Mouse (Mus musculus): ENCODE results near the gene Surf2.

The Surf2 gene

GRCm38 (mm10) chr2:26914148-26914941 lies 1.8 kb upstream of the Surf2 start:
- DNase-seq (ENCODE audit: low read depth, low spot score), result no peak

GRCm38 (mm10) chr2:26916738-26917137 lies 571 bp downstream of the Surf2 start:
- no peak for DNase-seq (ENCODE audit: low read depth, low spot score)

DNA sequence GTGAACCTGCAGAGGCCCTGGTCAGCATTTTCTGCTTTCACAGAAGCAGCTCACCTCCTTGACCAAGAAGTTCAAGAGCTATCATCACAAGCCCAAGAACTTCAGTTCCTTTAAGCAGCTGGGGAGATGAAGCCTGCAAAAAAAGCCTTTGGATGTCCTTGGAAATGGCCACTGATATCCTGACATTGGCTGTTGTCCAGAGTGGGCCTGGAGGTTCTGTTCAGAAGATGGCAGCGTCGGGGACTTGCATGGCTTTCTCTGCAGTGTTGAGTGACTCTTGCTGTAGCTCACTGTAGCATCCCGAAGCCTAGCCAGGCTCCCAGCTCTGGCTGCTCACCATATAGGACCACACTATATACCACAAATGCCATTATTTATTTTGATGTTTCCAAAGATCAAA lies 3.5 kb downstream of the Surf2 start:
- DNase-seq (ENCODE audit: low read depth, low spot score), result no peak

DNA sequence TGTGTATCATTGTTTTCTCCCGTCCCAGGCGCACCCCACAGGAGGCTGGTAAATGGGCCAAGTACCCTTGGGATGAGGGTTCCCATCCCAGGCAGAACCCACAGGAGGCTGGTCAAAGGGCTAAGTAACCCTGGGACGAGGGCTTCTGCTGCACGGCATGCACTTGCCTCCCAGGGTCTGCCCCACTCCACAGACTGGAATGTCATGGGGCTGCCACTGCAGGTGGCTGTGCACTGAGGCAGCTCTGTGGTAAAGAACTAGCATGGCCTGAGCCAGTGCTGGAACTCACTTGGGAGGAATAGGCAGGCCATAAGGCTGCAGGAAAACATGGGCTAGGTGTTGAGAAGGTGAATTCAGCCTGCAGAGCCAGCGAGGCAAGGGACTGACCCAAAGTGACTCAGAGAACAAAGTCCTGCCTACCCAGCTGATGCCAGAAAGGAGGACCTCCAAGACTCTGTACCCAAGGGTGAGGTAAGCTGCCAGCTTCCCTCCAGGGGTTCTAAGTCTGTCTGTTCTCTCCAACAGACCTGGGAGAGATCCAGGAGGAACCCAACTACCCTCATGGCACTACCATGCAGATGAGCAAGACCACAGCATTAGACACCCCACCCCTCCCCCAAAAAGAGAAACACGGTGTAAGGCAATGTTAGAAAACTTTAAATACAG lies 4.2 kb downstream of the Surf2 start:
- DNase-seq (ENCODE audit: low read depth, low spot score), result no peak

DNA sequence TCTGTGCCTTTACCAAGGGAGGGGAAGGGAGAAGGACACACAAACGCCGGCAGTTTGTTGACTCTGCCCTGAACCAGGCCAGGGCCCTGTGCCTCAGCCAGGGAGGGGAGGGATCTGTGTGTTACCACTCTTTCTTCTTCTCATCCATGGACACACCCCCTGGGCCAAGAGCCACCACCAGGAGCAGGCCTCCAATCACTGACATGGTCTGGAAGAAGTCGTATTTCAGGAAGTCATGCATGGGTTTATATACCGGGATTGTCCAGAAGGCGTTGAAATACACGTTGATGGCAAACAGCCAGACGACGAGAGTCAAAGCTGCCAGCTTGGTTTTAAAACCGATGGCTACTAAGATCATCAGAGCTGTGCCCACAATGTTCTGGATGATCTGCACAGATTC lies 5.6 kb downstream of the Surf2 start:
- DNase-seq (ENCODE audit: low read depth, low spot score), result no peak

DNA sequence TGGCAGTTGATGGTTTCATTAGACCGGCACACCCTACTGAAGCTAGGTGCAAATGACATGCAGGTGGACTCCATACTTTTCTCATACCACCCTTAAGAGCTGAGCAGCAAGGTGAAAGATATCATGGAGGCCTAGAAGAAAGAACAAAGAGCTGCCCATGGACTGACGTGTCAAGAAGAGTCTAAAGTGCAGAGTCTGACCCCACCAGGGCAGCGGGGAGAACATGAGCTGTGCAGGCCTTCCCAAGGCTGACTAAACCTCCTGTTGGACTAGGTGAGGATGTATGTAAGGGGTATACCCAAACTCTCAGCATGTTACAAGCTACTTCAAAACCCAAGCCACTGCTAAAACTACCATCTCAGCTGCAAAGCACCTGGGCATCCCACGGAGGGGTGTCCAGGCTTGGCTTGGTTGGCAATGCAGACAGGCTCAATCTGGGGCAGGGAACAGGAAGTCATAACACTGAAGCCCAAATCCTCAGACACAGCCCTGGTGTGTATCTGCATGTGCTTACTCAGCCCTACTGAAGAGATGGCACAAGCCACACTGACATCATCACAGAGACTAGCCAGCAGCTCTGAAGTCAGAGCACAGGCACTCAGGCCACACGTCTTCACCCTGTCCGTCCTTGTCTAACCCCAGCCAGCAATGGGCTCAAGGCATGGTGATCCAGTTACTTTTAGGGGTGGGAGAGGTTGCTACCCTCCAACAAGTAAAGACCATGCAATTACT lies 11.7 kb downstream of the Surf2 start:
- no peak for DNase-seq (ENCODE audit: low read depth, low spot score)

DNA sequence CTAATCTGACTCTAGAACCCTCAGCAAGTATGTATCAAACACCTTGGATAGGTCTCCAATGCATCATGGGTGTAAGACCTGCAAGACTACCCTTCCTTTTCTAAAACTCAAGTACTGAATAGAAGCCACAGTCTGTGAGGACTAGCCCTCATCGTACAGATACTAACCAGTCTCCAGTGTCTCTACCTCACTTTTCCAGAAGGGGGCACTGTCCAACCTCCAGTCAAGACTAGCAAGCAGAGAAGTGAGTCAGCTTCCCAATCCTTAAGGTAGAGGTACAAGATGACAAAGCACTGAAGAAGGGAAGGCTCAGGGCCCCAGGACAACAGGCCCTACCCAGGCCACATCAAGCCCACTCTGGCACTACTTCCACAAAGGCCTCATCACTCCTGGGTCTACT lies 14.2 kb downstream of the Surf2 start:
- peak; percentile 58 for DNase-seq (ENCODE audit: low read depth, low spot score)

DNA sequence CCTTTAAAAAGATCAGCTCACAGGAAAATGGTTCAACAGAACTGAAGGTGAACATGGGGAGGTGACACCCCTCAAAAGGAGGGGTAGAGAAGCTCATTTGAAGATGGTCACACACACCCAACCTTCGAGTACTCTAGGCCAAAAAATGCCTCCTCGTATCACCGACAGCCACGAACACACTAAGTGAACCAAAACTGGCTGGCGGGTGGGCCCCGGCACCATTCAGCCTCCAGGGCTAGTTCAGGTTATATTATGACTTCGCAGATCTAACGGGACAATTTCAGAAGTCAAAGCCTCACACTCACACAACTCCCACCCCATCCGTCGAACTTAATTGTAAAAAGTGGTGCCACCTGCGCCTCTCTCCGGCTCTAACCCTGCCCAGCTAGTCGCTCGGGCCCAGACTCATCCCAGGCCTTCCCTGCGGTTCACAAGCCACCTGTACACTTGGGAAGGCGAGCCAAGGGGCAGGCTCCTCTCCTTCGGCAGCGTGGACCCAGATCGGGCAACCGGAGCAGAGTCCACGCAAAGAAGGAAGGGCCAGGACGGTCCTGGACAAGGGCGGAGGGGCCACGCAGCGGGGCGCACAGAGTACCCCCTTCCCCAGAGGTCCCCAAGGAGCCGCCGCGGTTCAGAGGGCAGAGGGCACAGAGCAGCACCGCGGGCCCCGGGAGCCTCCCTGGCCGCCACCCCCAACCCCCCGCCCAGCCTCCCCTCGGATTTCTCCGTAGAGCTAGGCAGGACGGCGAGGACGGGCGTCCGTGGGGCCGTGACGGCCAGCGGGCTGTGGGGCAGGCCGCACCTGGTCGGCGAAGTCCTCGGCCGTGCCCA lies 16.5 kb downstream of the Surf2 start:
- peak; percentile 9 for DNase-seq (ENCODE audit: low read depth, low spot score)

DNA sequence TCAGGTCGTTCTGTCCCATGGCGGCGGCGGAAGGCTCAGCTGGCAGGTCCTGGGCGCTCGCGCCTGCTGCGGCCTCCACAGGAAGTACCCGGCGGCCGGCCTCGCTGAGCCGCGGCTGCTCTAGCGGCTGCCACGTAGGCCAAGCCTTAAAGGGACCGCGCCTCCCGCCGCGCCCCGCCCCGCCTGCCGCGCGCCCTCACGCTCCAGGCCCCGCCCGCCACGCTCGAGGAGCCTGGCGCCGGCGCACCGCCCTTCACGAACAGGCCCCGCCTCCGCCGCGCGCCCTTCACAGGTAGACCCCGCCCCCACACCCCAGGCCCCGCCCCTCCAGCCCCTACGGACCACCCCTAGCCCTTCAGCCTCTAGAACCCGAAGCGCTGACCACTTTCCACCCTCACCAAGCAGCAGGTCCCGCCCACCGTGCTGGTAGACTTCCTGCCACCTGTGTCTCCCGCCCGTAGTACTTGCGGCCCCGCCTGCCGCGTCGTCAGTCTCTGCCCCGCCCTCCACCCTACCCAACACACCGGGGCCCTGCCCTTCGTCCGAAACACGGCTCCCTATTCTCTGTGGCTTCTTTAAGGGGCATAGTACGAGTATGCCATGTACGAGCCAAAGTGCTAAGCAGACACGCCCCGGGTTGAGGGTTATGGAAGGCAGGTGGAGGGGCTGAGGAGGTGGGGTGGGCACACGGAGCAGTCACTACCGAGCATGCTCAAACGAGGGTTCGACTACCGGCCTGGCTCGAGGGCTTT lies 17.3 kb downstream of the Surf2 start, which contains the start of the genes Surf4 and Stkld1:
Gene Surf4 (minus strand): TSS at position 625 of the 752 bp plus-strand sequence.
Gene Stkld1 (plus strand): TSS at position 744 of the 752 bp plus-strand sequence.
- DNase-seq (ENCODE audit: low read depth, low spot score), result peak; percentile 91

DNA sequence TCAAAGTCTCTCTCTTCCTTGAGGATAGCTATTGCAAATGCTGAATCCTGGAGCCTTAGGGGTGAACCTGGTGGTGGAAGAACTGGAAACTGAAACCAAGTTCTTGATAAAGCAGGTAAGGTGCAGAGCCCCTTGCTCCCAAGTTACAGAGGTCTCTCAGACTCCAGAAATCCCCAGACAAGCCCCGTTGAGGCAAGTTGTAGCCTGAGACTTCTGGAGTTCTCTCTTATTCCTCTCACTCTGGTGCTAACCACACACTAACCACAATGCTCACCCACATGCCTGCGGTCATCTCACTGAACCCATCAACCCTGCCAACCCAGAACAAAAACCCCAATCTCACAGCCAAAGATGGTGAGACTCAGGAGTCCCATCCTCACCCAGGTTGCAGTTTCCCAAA lies 19.1 kb downstream of the Surf2 start:
- DNase-seq (ENCODE audit: low read depth, low spot score), result no peak

DNA sequence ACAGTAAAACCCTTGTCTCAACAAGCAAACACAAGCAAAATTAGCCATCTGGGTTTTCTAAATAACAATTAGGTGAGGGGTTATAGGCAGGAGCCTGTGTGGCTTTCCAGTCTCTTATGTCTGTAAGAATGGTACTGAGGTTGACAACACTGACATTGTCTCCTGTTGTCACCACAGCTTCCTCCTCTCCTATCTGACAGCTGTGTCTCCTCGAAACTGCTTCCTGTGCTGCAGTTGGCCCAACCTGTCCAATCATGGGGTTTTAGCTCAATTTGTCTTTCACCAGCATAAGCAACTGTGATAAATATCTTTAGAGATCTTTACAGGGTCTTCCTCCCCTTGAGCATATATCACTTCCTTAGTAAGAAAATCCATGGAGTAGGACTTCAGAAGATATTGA lies 20.3 kb downstream of the Surf2 start:
- DNase-seq (ENCODE audit: low read depth, low spot score), result no peak

- no peak for DNase-seq (ENCODE audit: low read depth, low spot score)
Observed at GRCm38 (mm10) chr2:26941539-26941938, 25.4 kb downstream of the Surf2 start.

DNA sequence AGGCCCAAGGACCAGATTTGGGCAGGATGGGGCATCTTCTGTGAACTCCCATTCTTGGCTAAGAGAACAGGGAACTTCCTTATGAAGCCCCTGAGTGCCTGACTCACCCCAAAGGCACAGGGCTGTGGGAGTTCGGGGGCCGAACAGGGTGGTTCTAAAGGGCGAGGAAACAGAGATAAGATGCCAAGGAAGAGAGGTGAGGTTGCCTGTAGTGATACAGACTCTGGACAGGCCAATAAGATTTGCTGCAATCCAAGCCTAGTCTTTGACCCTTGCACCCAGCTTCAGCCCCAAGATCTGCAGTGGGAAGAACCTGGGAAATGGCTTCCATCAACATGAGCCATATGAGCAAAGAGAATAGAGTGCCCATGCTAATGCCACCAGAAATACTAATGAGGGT lies 27.1 kb downstream of the Surf2 start:
- DNase-seq (ENCODE audit: low read depth, low spot score), result no peak

- DNase-seq (ENCODE audit: low read depth, low spot score), result no peak
Observed at GRCm38 (mm10) chr2:26950411-26950810, 34.2 kb downstream of the Surf2 start.

- DNase-seq (ENCODE audit: low read depth, low spot score), result no peak
Observed at GRCm38 (mm10) chr2:26951346-26951905, 35.3 kb downstream of the Surf2 start.

DNA sequence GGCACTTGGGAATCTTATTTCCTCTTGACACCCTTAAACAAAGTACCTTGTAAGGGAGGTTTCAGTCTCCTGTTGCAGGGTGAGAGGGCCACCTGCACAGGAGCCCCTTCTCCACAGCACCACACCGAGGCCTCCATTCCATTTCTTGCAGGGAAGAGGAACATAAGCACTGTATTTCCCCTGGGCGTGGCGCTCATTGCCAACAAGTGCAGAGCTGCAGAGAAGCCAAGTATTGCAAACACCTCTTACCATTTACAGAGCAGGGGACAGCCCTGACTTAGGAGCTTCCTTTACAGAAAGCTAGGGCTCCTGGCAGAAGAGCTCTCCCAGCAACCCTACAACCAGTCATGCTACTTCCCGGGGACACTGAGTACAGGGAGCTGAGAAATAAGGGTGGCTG lies 36.0 kb downstream of the Surf2 start:
- DNase-seq (ENCODE audit: low read depth, low spot score), result no peak

DNA sequence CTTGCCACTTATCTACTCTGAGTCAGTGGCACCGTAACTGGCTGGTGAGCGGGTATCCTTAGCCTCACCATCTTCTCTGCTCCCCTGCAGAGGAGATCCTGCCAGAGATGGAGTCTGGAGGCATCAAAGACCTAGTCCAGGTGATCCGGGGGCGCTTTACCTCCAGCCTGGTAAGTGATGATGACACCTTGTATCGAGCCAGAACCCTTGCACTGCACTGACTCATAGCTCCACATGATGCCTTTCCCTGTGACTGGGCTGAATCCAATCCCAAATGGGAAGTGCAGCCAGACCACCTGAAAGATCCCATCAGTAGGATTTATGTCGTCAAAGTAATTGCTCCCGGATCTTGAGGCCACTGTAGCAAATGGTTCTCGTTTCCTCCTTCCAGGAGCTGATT lies 36.7 kb downstream of the Surf2 start:
- DNase-seq (ENCODE audit: low read depth, low spot score), result no peak

- DNase-seq (ENCODE audit: low read depth, low spot score), result no peak
Observed at GRCm38 (mm10) chr2:26954735-26955395, 38.7 kb downstream of the Surf2 start.

GRCm38 (mm10) chr2:26956811-26957487 lies 40.8 kb downstream of the Surf2 start:
- DNase-seq (ENCODE audit: low read depth, low spot score), result no peak

All from forelimb bud, embryonic 11.5 days (tissue).